Mouse (Mus musculus) liver, postnatal 0 days (tissue): ENCODE results near the gene Pacsin1.

Source experiments
- CTCF ChIP-seq: sonication (generic); IDR thresholded peaks from 2 replicates; pipeline ENCODE4 v1.5.1; 2016; ENCODE audit warnings: antibody characterized with exemption, low read depth
- EP300 ChIP-seq: IDR thresholded peaks from 2 replicates; pipeline ENCODE4 v1.6.1; 2016; ENCODE audit warnings: antibody characterized with exemption, low read depth, mild to moderate bottlenecking

DNA sequence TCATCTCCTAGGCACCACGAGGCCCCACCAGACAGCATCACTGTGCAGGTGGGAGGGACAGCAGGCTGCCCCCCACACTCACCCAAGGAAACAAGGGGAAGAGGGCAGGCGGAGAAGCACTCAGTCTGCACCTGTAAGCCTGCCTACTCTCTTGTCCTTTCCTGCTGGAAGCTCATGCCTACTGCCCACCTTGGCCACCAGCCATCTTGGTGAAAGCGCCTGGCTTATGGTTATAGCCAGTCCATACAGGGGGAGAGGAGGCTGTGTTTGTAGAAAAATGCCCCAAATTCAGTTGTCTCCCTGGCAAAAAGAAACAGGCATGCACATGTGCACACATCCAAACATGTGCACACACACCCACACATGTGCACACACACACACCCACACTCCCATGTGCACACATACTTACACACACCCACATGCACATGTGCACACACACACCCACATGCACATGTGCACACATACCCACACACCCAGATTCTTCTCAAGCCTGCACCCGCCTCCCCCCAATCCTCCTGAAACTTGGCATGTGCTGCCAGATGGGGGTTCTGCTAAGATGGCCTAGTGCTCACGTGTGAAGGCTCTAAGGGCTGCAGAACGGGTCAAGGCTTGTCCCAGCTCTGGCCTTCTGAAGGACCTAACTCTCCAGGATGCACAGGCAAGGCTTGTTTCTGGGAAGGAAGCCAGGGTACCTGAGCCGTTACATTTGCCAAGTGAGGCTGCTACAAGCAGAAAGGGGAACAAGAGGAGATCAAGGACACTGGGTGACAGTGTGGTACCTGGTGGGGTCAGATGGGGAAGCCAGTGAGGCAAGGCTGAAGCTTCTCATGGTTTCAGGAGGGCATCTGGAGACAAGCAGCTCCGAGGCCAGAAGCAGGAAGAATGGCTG is 96.2 kb downstream of the Pacsin1 start:
- TF ChIP-seq CTCF, result no peak
- TF ChIP-seq EP300, result no peak
